Mouse (Mus musculus) embryonic fibroblast, embryonic 13.5 days (primary cell): ENCODE data around the gene Nos1.

ENCODE experiments used
- CTCF ChIP-seq: IDR thresholded peaks from 2 replicates; pipeline ENCODE4 v1.5.1; 2011; ENCODE audit warnings: mild to moderate bottlenecking, control low read depth, low read length, moderate library complexity, borderline replicate concordance; ENCODE audit not compliant: insufficient read depth
- POLR2A ChIP-seq: IDR thresholded peaks from 2 replicates; pipeline ENCODE4 v1.6.1; 2011; ENCODE audit warnings: low read depth, mild to moderate bottlenecking, control low read depth, low read length, moderate library complexity

DNA sequence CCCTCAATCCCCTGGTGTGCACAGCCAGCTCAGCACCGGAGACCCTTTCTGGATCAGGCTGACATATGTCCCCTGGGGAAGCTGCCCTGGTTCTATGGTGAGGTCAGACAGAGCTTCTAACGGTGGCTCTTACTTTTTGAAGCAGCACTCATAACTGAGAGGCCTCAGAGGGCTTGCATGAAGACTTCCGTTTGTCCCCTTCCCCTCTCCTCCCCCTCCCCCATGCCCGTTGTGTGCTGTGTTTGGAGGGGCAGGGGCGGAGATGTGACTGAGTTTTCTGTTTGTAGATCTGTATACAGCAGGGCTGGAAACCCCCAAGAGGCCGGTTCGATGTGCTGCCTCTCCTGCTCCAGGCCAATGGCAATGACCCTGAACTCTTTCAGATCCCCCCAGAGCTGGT lies 122.7 kb downstream of the Nos1 start:
- no peak for TF ChIP-seq CTCF
- no peak for TF ChIP-seq POLR2A
